Mouse (Mus musculus): ENCODE measurements around the gene R3hdm1. TPM values are rescaled to one million over a fixed set of nuclear protein-coding genes. Genes with fewer than 3 reads are reported as not detected.
A peak's percentile ranks its signal among the peaks of the same experiment; 100 is the strongest.
"Not testable (repeated sequence)": the region's sequence is repeated elsewhere in the genome, so short reads cannot be mapped to it uniquely, and the experiment has no call there.

The R3hdm1 gene
- polyA plus RNA-seq, 1 experiment from 2014 or later, result 74.4 TPM

DNA sequence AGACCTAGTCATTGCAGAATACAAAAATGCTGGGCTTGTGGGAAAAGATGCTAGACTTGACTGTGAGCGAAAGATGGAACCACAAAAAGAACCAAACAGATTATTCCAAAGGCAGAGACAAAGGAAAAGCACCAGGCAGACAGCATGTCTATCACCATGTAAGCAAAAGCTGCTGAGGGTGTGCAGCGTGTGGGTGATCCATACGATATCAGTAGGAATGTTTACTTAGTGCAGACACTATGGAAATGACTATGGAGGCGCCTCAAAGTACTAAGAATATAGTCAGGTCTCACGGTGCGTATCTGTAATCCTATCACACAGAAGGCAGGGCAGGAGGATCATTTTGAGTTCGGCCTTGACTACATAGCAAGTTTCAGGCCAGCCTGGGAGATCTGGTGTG lies 21.2 kb upstream of the R3hdm1 start:
- ATAC-seq (ENCODE audit: insufficient read depth), result no peak
- Histone ChIP-seq H3K9ac (no peak overlapping the region), H3K4me3 (ENCODE audit: low read depth, low read length) (no peak overlapping the region), H3K4me1 (ENCODE audit: insufficient read depth) (no peaks in the 10 kb centered on the region), H3K9me3 (ENCODE audit: low read depth, low read length) (no peaks in the 10 kb centered on the region), H3K4me2 (no peak overlapping the region), H3K36me3 (ENCODE audit: insufficient read depth) (0 out of 2 replicates have a peak, but pooled peaks cover 2% of the 10 kb centered on the region), H3K27me3 (ENCODE audit: insufficient read depth, low read length) (no peaks in the 10 kb centered on the region), H3K27ac (ENCODE audit: low read depth) (no peak overlapping the region)
- 74% methylated on average over 7 of the region's 7 CpGs for WGBS
- no peak for TF ChIP-seq CTCF (IDR thresholded peaks at IDR 0.05; ENCODE audit: low read depth)
- no peak for DNase-seq

GRCm38 (mm10) chr1:128082800-128083199 lies 20.3 kb upstream of the R3hdm1 start:
- Histone ChIP-seq H3K4me3 (ENCODE audit: low read depth, low read length) (no peak overlapping the region), H3K36me3 (ENCODE audit: insufficient read depth) (0 out of 2 replicates have a peak, but pooled peaks cover 2% of the 10 kb centered on the region), H3K4me1 (ENCODE audit: insufficient read depth) (no peaks in the 10 kb centered on the region), H3K4me2 (no peak overlapping the region), H3K9me3 (ENCODE audit: low read depth, low read length) (no peaks in the 10 kb centered on the region), H3K9ac (no peak overlapping the region), H3K27me3 (ENCODE audit: insufficient read depth, low read length) (no peaks in the 10 kb centered on the region), H3K27ac (ENCODE audit: low read depth) (no peak overlapping the region)
- ATAC-seq (ENCODE audit: insufficient read depth) (no peak), DNase-seq (no peak)
- no peak for TF ChIP-seq CTCF (IDR thresholded peaks at IDR 0.05; ENCODE audit: low read depth)
- 78% methylated on average over 7 of the region's 7 CpGs for WGBS

- no peak for TF ChIP-seq CTCF (IDR thresholded peaks at IDR 0.05; ENCODE audit: low read depth)
- no peak overlapping the region for H3K4me2 ChIP-seq
- WGBS, result 78% methylated on average over 2 of the region's 2 CpGs
- DNase-seq, result no peak
- 0 out of 2 replicates have a peak, but pooled peaks cover 12% of the 10 kb centered on the region for H3K36me3 ChIP-seq (ENCODE audit: insufficient read depth)
- no peaks in the 10 kb centered on the region for H3K9me3 ChIP-seq (ENCODE audit: low read depth, low read length)
- H3K27me3 ChIP-seq (ENCODE audit: insufficient read depth, low read length), result no peaks in the 10 kb centered on the region
- ATAC-seq (ENCODE audit: insufficient read depth), result no peak
- no peaks in the 10 kb centered on the region for H3K4me1 ChIP-seq (ENCODE audit: insufficient read depth)
- no peak overlapping the region for H3K4me3 ChIP-seq (ENCODE audit: low read depth, low read length)
- H3K27ac ChIP-seq (ENCODE audit: low read depth), result no peak overlapping the region
- H3K9ac ChIP-seq, result no peak overlapping the region
Observed at GRCm38 (mm10) chr1:128094686-128095085, 8.4 kb upstream of the R3hdm1 start.

GRCm38 (mm10) chr1:128098309-128098708 lies 4.8 kb upstream of the R3hdm1 start:
- TF ChIP-seq CTCF (IDR thresholded peaks at IDR 0.05; ENCODE audit: low read depth), result no peak
- Histone ChIP-seq H3K36me3 (ENCODE audit: insufficient read depth) (no peaks in the 10 kb centered on the region), H3K9ac (no peak overlapping the region), H3K9me3 (ENCODE audit: low read depth, low read length) (no peaks in the 10 kb centered on the region), H3K4me3 (ENCODE audit: low read depth, low read length) (no peak overlapping the region), H3K27ac (ENCODE audit: low read depth) (no peak overlapping the region), H3K4me2 (no peak overlapping the region), H3K4me1 (ENCODE audit: insufficient read depth) (no peaks in the 10 kb centered on the region), H3K27me3 (ENCODE audit: insufficient read depth, low read length) (no peaks in the 10 kb centered on the region)
- ATAC-seq (ENCODE audit: insufficient read depth) (no peak), DNase-seq (no peak)
- WGBS, result 94% methylated on average over 1 of the region's 1 CpGs

- Histone ChIP-seq H3K9me3 (ENCODE audit: low read depth, low read length) (no peaks in the 10 kb centered on the region), H3K27ac (ENCODE audit: low read depth) (peak overlapping the region; percentile 56), H3K4me3 (ENCODE audit: low read depth, low read length) (peak overlapping the region; percentile 88), H3K4me2 (peak overlapping the region; percentile 65), H3K27me3 (ENCODE audit: insufficient read depth, low read length) (no peaks in the 10 kb centered on the region), H3K4me1 (ENCODE audit: insufficient read depth) (no peaks in the 10 kb centered on the region), H3K9ac (peak overlapping the region; percentile 13), H3K36me3 (ENCODE audit: insufficient read depth) (no peaks in the 10 kb centered on the region)
- ATAC-seq (ENCODE audit: insufficient read depth) (peak; percentile 44), DNase-seq (peak; percentile 94)
- TF ChIP-seq CTCF (IDR thresholded peaks at IDR 0.05; ENCODE audit: low read depth), result no peak
- WGBS, result under 1% methylated on average over 15 of the region's 15 CpGs
Observed at GRCm38 (mm10) chr1:128102251-128102640, 855 bp upstream of the R3hdm1 start.

- Histone ChIP-seq H3K9ac (peak overlapping the region; percentile 82), H3K27me3 (ENCODE audit: insufficient read depth, low read length) (no peaks in the 10 kb centered on the region), H3K4me3 (ENCODE audit: low read depth, low read length) (peak overlapping the region; percentile 88), H3K4me1 (ENCODE audit: insufficient read depth) (no peaks in the 10 kb centered on the region), H3K9me3 (ENCODE audit: low read depth, low read length) (no peaks in the 10 kb centered on the region), H3K36me3 (ENCODE audit: insufficient read depth) (no peaks in the 10 kb centered on the region), H3K27ac (ENCODE audit: low read depth) (peak overlapping the region; percentile 92), H3K4me2 (peak overlapping the region; percentile 73)
- WGBS, result under 1% methylated on average over 44 of the region's 47 CpGs
- DNase-seq (peak; percentile 66), ATAC-seq (ENCODE audit: insufficient read depth) (peak; percentile 63)
- no peak for TF ChIP-seq CTCF (IDR thresholded peaks at IDR 0.05; ENCODE audit: low read depth)
Observed at GRCm38 (mm10) chr1:128103520-128104088, 503 bp downstream of the R3hdm1 start.

- DNase-seq (no peak), ATAC-seq (ENCODE audit: insufficient read depth) (no peak)
- no peak overlapping the region for H3K4me3 ChIP-seq (ENCODE audit: low read depth, low read length)
- no peaks in the 10 kb centered on the region for H3K4me1 ChIP-seq (ENCODE audit: insufficient read depth)
- H3K27me3 ChIP-seq (ENCODE audit: insufficient read depth, low read length), result no peaks in the 10 kb centered on the region
- 90% methylated on average over 4 of the region's 4 CpGs for WGBS
- no peak overlapping the region for H3K27ac ChIP-seq (ENCODE audit: low read depth)
- no peaks in the 10 kb centered on the region for H3K36me3 ChIP-seq (ENCODE audit: insufficient read depth)
- no peak overlapping the region for H3K4me2 ChIP-seq
- H3K9me3 ChIP-seq (ENCODE audit: low read depth, low read length), result no peaks in the 10 kb centered on the region
- TF ChIP-seq CTCF (IDR thresholded peaks at IDR 0.05; ENCODE audit: low read depth), result no peak
- no peak overlapping the region for H3K9ac ChIP-seq
Observed at GRCm38 (mm10) chr1:128120913-128121627, 18.0 kb downstream of the R3hdm1 start.

DNA sequence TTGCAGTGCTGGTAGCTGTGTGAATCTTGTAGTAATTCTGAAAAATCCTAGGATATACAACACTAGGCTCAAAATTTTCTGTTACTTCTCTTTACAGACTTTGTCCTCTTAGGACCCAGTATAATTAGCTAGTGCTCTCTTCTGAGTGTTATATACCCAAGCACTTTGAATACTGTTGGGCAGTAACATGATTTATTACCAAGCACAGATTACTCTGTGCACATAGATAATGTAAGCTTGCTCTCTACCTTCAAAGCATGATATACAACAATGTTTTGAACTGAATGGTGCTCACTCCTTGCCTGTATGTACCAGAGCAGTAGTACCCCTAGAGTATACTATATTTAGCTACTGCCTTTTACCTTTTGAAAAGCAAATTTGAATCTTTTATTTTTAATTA lies 33.1 kb downstream of the R3hdm1 start:
- not testable (repeated sequence) for DNase-seq; H3K9me3 ChIP-seq (ENCODE audit: low read depth, low read length)

More for the DNA sequence above, 33.1 kb downstream of the R3hdm1 start:
- H3K27me3 ChIP-seq (ENCODE audit: insufficient read depth, low read length); H3K4me3 ChIP-seq (ENCODE audit: low read depth, low read length); H3K4me2 ChIP-seq; H3K9ac ChIP-seq; H3K4me1 ChIP-seq (ENCODE audit: insufficient read depth); ATAC-seq (ENCODE audit: insufficient read depth); H3K27ac ChIP-seq (ENCODE audit: low read depth); H3K36me3 ChIP-seq (ENCODE audit: insufficient read depth): not testable (repeated sequence)
